Mouse (Mus musculus) limb, embryonic 15.5 days (tissue): ENCODE measurements around the gene Cyp2c68. TPM values are rescaled to one million over a fixed set of nuclear protein-coding genes. Genes with fewer than 3 reads are reported as not detected.
"Not testable (repeated sequence)": the region's sequence is repeated elsewhere in the genome, so short reads cannot be mapped to it uniquely, and the experiment has no call there.

Source experiments
- ATAC-seq: fragments of 200-750 bp; cut with Nextera tagmentation; 2 replicates; pipeline ENCODE4 v1.8.0; 2017; ENCODE audit warnings: low read depth, moderate TSS enrichment; ENCODE audit not compliant: insufficient number of reproducible peaks, low FRiP score, low TSS enrichment
- H3K27ac ChIP-seq: fragments of 300-500 bp; sonication (generic); 2 replicates; pipeline ENCODE4 v1.5.1; 2015; ENCODE audit warnings: moderate library complexity, mild to moderate bottlenecking, inconsistent platforms
- H3K27me3 ChIP-seq: fragments of 300-500 bp; sonication (generic); 2 replicates; pipeline ENCODE4 v1.6.1; 2015; ENCODE audit warnings: inconsistent platforms
- H3K36me3 ChIP-seq: fragments of 300-500 bp; sonication (generic); 2 replicates; pipeline ENCODE4 v1.6.1; 2015; ENCODE audit warnings: inconsistent platforms
- H3K4me1 ChIP-seq: fragments of 300-500 bp; sonication (generic); 2 replicates; pipeline ENCODE4 v1.6.1; 2015; ENCODE audit warnings: inconsistent platforms
- H3K4me2 ChIP-seq: fragments of 300-500 bp; sonication (generic); 2 replicates; pipeline ENCODE4 v1.6.1; 2015; ENCODE audit warnings: mild to moderate bottlenecking, inconsistent platforms
- H3K4me3 ChIP-seq: fragments of 300-500 bp; sonication (generic); 2 replicates; pipeline ENCODE4 v1.5.1; 2015; ENCODE audit warnings: mild to moderate bottlenecking, inconsistent platforms
- H3K9ac ChIP-seq: fragments of 300-500 bp; sonication (generic); 2 replicates; pipeline ENCODE4 v1.6.1; 2015; ENCODE audit warnings: inconsistent platforms
- H3K9me3 ChIP-seq: fragments of 300-500 bp; sonication (generic); 2 replicates; pipeline ENCODE4 v1.6.1; 2016; ENCODE audit warnings: inconsistent platforms
- WGBS: fragments of 180-500 bp; shearing (Covaris S2); methylation state at CpG from one replicate; pipeline ENCODE4 v1.1.7; 2015; 5-methylcytosine and 5-hydroxymethylcytosine counted together
- polyA plus RNA-seq: library from polyadenylated mRNA; unstranded; fragments of >200 nt; fragmentation: Nextera tagmentation; extraction: Ambion mirVana; gene quantifications from 2 replicates; pipeline ENCODE4 v1.2.1, GENCODE M21; 2015

Cyp2c68 gene
- 0.29 TPM in 1 of 2 replicates, not detected in the other for polyA plus RNA-seq

DNA sequence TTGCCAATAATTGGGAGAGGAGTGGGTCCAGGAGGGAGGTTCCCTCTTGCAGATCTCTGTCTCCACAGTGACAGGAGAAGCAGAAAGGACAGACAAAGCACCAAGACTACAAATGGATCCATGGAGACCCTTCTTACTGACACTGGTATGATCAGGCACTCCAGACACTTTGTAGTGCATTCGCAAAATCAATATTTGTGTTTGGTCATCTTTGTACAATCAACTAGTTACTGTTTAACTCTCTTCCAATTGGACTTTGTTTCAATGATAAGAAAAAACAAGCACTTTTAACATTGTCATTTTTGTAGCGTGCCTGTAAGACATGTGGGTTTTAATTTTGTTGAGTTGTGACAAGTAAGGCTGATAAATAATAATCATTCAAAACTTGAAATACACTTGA lies at the start of gene Cyp2c68:
Cyp2c68 (minus strand) TSS at position 135 of the 400 bp plus-strand sequence.
- no peak within 1 kb of the TSS for H3K27ac ChIP-seq
- H3K4me3 ChIP-seq: no peak within 1 kb of the TSS
- no peaks in the 10 kb centered on the region for H3K4me1 ChIP-seq
- H3K36me3 ChIP-seq: no peaks in the 10 kb centered on the region
- no peak within 1 kb of the TSS for H3K9ac ChIP-seq
- no peak for ATAC-seq
- H3K27me3 ChIP-seq: no peaks in the 10 kb centered on the region
- H3K9me3 ChIP-seq: no peaks in the 10 kb centered on the region
- H3K4me2 ChIP-seq: no peak within 1 kb of the TSS
- WGBS: 84% methylated on average over 2 of the region's 2 CpGs

- H3K4me1 ChIP-seq, ATAC-seq: not testable (repeated sequence)
- 83% methylated on average over 2 of the region's 2 CpGs for WGBS
These were observed 44.6 kb upstream of the Cyp2c68 start for GRCm38 (mm10) chr19:39785458-39785857.

GRCm38 (mm10) chr19:39745357-39745756 lies 4.5 kb upstream of the Cyp2c68 start:
- no peak overlapping the region for H3K27ac ChIP-seq
- ATAC-seq: no peak
- WGBS: 23% methylated on average over 1 of the region's 1 CpGs
- no peaks in the 10 kb centered on the region for H3K27me3 ChIP-seq
- no peaks in the 10 kb centered on the region for H3K36me3 ChIP-seq
- no peaks in the 10 kb centered on the region for H3K4me1 ChIP-seq
- no peak overlapping the region for H3K9ac ChIP-seq
- no peaks in the 10 kb centered on the region for H3K9me3 ChIP-seq
- no peak overlapping the region for H3K4me3 ChIP-seq
- no peak overlapping the region for H3K4me2 ChIP-seq

More at GRCm38 (mm10) chr19:39785458-39785857, 44.6 kb upstream of the Cyp2c68 start:
- not testable (repeated sequence) for H3K4me2 ChIP-seq, H3K9me3 ChIP-seq, H3K36me3 ChIP-seq, H3K4me3 ChIP-seq, H3K27ac ChIP-seq, H3K9ac ChIP-seq, H3K27me3 ChIP-seq

DNA sequence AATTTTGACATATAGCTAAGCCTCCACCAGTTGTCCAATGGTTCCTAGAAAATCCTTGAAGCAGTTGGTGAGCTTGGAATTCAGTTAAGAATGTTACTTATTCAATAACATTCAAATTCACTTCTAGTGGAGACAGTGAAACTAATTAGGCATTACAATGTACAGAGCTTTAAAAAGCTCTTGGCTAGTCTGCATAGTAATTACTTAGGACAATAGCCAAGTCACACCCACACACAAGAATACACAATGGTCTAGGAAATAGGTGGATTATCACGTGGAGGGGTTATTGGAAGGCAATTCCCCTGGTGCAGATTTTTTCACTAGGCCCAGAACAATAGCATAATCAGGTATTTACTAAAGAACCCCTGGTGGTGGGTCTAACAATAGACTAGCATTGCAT lies 3.5 kb upstream of the Cyp2c68 start:
- 65% methylated on average over 1 of the region's 1 CpGs for WGBS
- H3K36me3 ChIP-seq, ATAC-seq, H3K9me3 ChIP-seq, H3K4me2 ChIP-seq, H3K27me3 ChIP-seq, H3K9ac ChIP-seq, H3K27ac ChIP-seq, H3K4me1 ChIP-seq, H3K4me3 ChIP-seq: not testable (repeated sequence)

DNA sequence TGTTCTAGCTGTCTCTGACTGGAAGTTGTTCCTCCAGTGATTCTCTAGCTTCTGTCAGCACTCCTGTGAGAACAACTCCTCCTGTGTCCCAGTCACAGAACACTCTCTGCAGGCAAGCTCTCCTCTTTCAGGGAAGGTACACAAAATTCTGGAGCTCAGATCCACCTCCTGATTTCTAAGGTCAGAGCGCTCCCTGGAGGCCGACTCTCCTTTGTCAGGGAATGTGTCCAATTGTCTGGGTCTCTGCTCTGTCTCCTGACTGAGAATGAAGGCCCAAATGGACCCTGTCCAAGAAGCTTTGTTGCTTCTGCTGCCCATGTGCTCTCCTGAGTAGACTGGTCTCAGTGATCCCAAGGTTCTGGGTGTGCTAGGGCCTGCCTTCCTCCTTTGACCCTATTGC lies 29.7 kb downstream of the Cyp2c68 start:
- ATAC-seq, H3K4me1 ChIP-seq, H3K4me2 ChIP-seq, H3K9ac ChIP-seq, H3K27ac ChIP-seq, H3K27me3 ChIP-seq, H3K36me3 ChIP-seq, H3K9me3 ChIP-seq, H3K4me3 ChIP-seq: not testable (repeated sequence)
- 81% methylated on average over 2 of the region's 2 CpGs for WGBS

DNA sequence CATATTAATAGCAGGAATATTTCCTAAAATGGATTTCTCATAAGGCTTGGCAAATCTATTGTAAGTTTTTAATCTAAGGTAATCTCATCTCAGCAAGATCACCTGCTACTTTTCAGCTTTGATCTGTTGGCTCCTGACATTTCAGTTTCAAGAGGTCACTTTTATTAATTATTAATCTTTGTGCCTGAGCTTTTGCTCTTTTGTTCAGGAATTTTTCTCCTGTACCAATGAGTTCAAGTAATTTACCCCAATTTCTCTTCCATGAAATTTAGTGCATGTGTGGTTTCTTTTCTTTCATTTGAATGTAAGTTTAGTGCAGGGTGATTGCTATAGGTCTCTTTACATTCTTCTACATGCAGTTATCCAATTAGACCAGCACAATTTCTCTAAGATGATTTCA lies 75.2 kb downstream of the Cyp2c68 start:
- not testable (repeated sequence) for H3K27me3 ChIP-seq, H3K9ac ChIP-seq, H3K27ac ChIP-seq, ATAC-seq, H3K9me3 ChIP-seq, H3K36me3 ChIP-seq, H3K4me3 ChIP-seq, H3K4me2 ChIP-seq, H3K4me1 ChIP-seq

- Histone ChIP-seq H3K4me3 (no peak overlapping the region), H3K4me1 (no peaks in the 10 kb centered on the region), H3K9ac (no peak overlapping the region), H3K4me2 (no peak overlapping the region), H3K9me3 (no peaks in the 10 kb centered on the region; the same call in 1 of the 2 replicates), H3K27me3 (no peaks in the 10 kb centered on the region), H3K36me3 (no peaks in the 10 kb centered on the region), H3K27ac (no peak overlapping the region)
- WGBS: 51% methylated on average over 1 of the region's 1 CpGs
- no peak for ATAC-seq
These were observed 88.5 kb downstream of the Cyp2c68 start for GRCm38 (mm10) chr19:39652381-39652780.

- no peak within 1 kb of the TSS for H3K27ac ChIP-seq
- WGBS: 86% methylated on average over 1 of the region's 1 CpGs
- ATAC-seq: no peak
These were observed 91.9 kb downstream of the Cyp2c68 start, which contains the start of gene Cyp2c67 for GRCm38 (mm10) chr19:39648938-39649337. Gene Cyp2c67 (minus strand): TSS chr19:39649051.

DNA sequence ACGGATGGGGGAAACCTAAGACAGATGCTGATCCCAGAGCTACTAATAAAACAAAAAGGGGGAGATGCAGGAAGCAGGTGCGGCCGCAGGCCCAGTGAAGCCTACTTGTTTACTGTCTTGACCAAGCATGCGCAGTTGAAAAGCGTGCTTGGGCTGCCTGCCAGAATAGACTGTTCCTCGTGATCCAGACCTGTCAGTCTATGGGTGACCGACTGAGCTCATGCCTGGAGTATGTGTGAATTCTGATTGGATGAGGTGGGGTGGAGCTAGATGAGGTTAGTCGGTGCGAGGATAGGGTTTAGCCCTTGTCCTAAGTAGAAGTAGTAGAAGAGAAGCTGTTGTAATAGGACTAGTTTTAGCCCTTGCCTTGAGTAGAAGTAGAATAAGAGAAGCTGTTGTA lies 93.3 kb downstream of the Cyp2c68 start:
- Histone ChIP-seq H3K36me3 (no peaks in the 10 kb centered on the region), H3K27me3 (no peaks in the 10 kb centered on the region), H3K9me3 (no peaks in the 10 kb centered on the region; the same call in 1 of the 2 replicates), H3K4me2 (no peak overlapping the region), H3K4me3 (no peak overlapping the region), H3K27ac (no peak overlapping the region), H3K9ac (no peak overlapping the region), H3K4me1 (no peaks in the 10 kb centered on the region)
- no peak for ATAC-seq
- WGBS: 92% methylated on average over 9 of the region's 9 CpGs

More at GRCm38 (mm10) chr19:39648938-39649337, 91.9 kb downstream of the Cyp2c68 start, which contains the start of gene Cyp2c67:
- Histone ChIP-seq H3K4me3 (no peak within 1 kb of the TSS), H3K4me2 (no peak within 1 kb of the TSS), H3K4me1 (no peaks in the 10 kb centered on the region), H3K27me3 (no peaks in the 10 kb centered on the region), H3K9ac (no peak within 1 kb of the TSS), H3K36me3 (no peaks in the 10 kb centered on the region), H3K9me3 (no peaks in the 10 kb centered on the region; the same call in 1 of the 2 replicates)

- not testable (repeated sequence) for H3K4me1 ChIP-seq, H3K9me3 ChIP-seq, H3K27me3 ChIP-seq, H3K4me3 ChIP-seq, H3K36me3 ChIP-seq, H3K4me2 ChIP-seq, ATAC-seq, H3K27ac ChIP-seq, H3K9ac ChIP-seq
- 83% methylated on average over 7 of the region's 7 CpGs for WGBS
These were observed 96.3 kb downstream of the Cyp2c68 start for GRCm38 (mm10) chr19:39644551-39644950.

Other genes with a start within 250 kb of the Cyp2c68 start
- gene Cyp2c39, start 230.2 kb downstream of the Cyp2c68 start, polyA plus RNA-seq: not detected in 2 replicates
- not detected in 2 replicates for gene Cyp2c67, start 92.0 kb downstream of the Cyp2c68 start, polyA plus RNA-seq
- not detected in 2 replicates for gene Cyp2c40, start 71.8 kb upstream of the Cyp2c68 start, polyA plus RNA-seq
- gene Cyp2c69, start 145.7 kb upstream of the Cyp2c68 start, polyA plus RNA-seq: not detected in 2 replicates